Comparison of ENCODE assay signal across 10 mouse cellular contexts in the genomic region with DNA sequence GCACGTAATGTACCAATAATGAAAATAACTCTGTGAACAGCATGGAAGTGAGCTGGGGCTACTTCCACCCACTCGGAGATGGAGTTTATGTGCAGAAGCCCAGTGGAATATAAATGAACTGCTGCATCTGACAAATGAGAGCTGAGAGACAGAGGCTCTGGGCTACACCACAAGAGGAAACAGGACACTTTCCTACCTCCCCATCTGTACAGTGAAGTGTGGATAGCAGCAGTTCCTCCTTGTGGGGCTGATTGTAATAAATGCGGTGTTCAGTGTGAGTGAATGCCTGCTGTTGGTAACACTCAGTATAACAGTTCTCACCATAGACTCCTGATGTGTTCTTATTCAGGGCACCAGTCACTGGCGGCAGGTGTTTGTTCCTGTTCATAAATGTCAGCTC.
DNase-seq lines count a peak whose midpoint lies in the region; ATAC-seq and TF ChIP-seq lines count a peak whose summit lies in the region.
"Had no signal": no experiment of that assay in that cellular context is flagged by ENCODE, and none has a peak within 500 bp of the region (broad histone marks: within the 10 kb centered on the region; RNA-seq: fewer than 3 reads in every experiment).

No protein-coding gene starts in this region.

- no peaks in the 10 kb centered on the region for H3K9me3 ChIP-seq in neural tube, embryonic 14.5 days (ENCODE audit: control insufficient read depth, low read length)
- H3K9me3 ChIP-seq: embryonic facial prominence, embryonic 15.5 days had no signal

- no peak for TF ChIP-seq POLR2A in brain, embryonic 14.5 days (IDR thresholded peaks at IDR 0.05; ENCODE audit: borderline replicate concordance, extremely low read depth, insufficient read depth, insufficient read length, poor library complexity, severe bottlenecking)

- no peaks in the 10 kb centered on the region for H3K27me3 ChIP-seq in neural tube, embryonic 14.5 days (ENCODE audit: control insufficient read depth, insufficient read depth, low read length)
- H3K27me3 ChIP-seq: embryonic facial prominence, embryonic 15.5 days had no signal

- TF ChIP-seq CTCF in brain, embryonic 14.5 days (IDR thresholded peaks at IDR 0.05; ENCODE audit: borderline replicate concordance, extremely low read depth, insufficient read depth, insufficient read length): no peak

- no peak overlapping the region for H3K4me2 ChIP-seq in neural tube, embryonic 14.5 days (ENCODE audit: low read depth, low read length)
- H3K4me2 ChIP-seq: embryonic facial prominence, embryonic 15.5 days; lung, embryonic 14.5 days had no signal

- DNase-seq in layer of hippocampus, adult 11-12 months (ENCODE audit: low spot score): peak; percentile 30
- DNase-seq in layer of hippocampus, postnatal 25 days (ENCODE audit: extremely low spot score in 1 of 2, low spot score in 1 of 2): no peak
- DNase-seq in brain, embryonic 14.5 days (ENCODE audit: low read depth): peak; percentile 43
- peak; percentile 67 to 68 for DNase-seq in frontal cortex, adult 2 months (ENCODE audit: extremely low spot score in 1 of 2, low spot score in 1 of 2)
- DNase-seq in lung, postnatal 10 days: no peak
- no peak for DNase-seq in yolk sac, embryonic 10.5 days (ENCODE audit: low spot score)
- DNase-seq: thymus, adult 18-20 months had no signal

- no peaks in the 10 kb centered on the region for H3K36me3 ChIP-seq in neural tube, embryonic 14.5 days (ENCODE audit: control insufficient read depth, insufficient read depth, low read length)
- H3K36me3 ChIP-seq: embryonic facial prominence, embryonic 15.5 days had no signal

- H3K9ac ChIP-seq in neural tube, embryonic 14.5 days (replicated peaks; ENCODE audit: low read depth, low read length): no peak overlapping the region
- H3K9ac ChIP-seq: embryonic facial prominence, embryonic 15.5 days; lung, embryonic 14.5 days had no signal

- WGBS in neural tube, embryonic 14.5 days: 55% methylated on average over 4 of the region's 4 CpGs

- H3K27ac ChIP-seq in neural tube, embryonic 14.5 days (ENCODE audit: low read depth, low read length): no peak overlapping the region
- H3K27ac ChIP-seq: embryonic facial prominence, embryonic 15.5 days had no signal

- no peak overlapping the region for H3K4me3 ChIP-seq in neural tube, embryonic 14.5 days (ENCODE audit: low read depth, low read length)
- H3K4me3 ChIP-seq: embryonic facial prominence, embryonic 15.5 days had no signal

- H3K4me1 ChIP-seq in neural tube, embryonic 14.5 days (ENCODE audit: control insufficient read depth, insufficient read depth, low read length): no peaks in the 10 kb centered on the region
- H3K4me1 ChIP-seq: embryonic facial prominence, embryonic 15.5 days had no signal

- peak; percentile 63; the same call in 1 of the 2 replicates for ATAC-seq in neural tube, embryonic 14.5 days (ENCODE audit: low read depth)

Comparison
In these comparisons a context has a peak if more than half of its experiments do, and no peak if none do; other contexts are left out.
1. DNase-seq: peak in layer of hippocampus, adult 11-12 months (single experiment), brain, embryonic 14.5 days (single experiment) and frontal cortex, adult 2 months (2 of 2); none in layer of hippocampus, postnatal 25 days (0 of 2), lung, postnatal 10 days (single experiment) and yolk sac, embryonic 10.5 days (single experiment).